Mouse (Mus musculus) kidney, postnatal 10 days (tissue): ENCODE data around the gene Ywhae.

Source experiments
- DNase-seq: peaks from one replicate; pipeline ENCODE4 v3.0.0; 2021; ENCODE audit warnings: mixed read lengths

The Ywhae gene

DNA sequence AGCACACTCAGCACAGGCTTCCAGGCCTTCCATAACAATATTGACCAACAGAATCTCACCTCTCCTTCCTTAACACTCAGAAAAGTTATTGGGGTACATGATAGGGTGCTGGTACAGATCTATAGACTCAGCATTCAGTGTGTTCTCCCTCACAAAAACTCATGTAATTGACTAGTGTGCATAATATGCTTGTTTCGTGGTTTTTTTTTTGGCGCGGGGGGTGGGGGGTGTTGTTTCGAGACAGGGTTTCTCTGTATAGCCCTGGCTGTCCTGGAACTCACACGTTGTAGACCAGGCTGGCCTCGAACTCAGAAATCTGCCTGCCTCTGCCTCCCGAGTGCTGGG lies 5.8 kb downstream of the Ywhae start:
- no peak for DNase-seq

DNA sequence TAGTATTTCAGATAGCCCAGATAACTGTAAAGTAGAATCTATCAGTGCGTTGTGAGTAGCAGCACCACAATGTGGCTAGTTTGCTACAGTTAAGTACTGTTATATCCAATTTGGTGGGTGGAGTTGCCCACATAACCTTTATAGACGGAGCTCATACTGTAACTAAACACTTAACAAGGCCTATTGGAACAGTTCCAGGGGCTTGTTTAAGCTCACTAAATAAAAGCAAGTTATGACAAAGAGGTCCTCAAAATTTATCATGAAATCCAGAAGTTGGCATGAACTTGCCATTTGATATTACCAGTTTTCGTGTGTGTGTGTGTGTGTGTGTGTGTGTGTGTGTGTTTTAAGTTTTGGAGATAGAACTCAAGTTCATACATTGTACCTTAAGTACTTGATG lies 7.5 kb downstream of the Ywhae start:
- no peak for DNase-seq

DNA sequence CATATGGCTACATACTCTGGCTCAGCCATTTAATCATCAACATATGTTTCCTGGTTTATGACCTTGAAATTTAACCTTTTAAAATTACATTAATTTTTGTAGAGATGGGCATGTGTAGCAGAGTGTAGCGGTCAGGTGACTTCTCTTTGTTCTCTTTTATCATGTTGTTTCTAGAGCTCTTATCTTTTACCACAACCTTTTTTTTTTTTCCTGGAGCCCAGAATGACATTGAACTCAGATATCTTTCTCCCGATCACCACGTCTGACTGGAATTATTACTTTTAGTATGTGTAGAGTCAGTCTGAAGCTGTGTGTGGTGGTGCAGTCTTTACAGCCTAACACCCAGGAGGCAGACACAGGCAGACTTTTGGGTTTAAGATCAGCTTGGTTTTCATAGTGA lies 8.9 kb downstream of the Ywhae start:
- DNase-seq = no peak

DNA sequence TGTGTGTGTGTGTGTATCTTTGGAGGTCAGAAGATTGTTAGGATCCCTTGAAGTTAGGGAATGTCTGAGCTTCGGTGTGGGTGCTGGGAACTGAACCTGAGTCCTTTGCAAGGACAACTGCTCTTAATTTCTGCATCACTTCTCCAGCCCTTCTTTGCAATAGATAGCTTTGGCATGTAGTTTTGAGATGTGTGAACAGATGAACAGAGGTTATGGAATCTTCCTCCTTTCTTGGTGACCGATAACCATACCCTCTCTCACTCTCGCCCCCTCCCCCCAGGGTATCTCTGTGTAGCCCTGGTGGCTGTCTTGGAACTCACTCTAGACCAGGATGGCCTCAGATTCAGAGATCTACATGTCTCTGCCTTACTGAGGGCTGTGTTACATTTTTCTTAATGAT lies 12.1 kb downstream of the Ywhae start:
- DNase-seq = no peak

DNA sequence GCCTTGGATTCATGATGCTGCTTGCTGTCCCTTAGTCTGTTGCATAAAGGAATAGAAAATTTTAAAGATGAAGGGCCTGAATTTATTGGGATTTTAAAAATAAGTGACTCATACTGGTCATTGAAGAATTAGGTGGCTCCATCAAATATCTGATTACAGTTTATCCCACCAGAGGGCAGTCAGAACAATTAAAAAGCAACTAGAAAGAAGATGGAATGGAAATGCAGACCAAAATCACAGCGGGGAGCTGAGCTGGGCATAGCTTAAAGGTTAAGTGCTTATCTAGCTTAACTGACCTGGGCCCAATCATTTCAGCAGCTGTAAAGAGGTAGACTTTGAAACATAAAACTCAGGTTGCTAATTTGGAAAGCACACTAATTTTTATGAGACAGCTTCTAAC lies 17.9 kb downstream of the Ywhae start:
- DNase-seq = no peak

DNA sequence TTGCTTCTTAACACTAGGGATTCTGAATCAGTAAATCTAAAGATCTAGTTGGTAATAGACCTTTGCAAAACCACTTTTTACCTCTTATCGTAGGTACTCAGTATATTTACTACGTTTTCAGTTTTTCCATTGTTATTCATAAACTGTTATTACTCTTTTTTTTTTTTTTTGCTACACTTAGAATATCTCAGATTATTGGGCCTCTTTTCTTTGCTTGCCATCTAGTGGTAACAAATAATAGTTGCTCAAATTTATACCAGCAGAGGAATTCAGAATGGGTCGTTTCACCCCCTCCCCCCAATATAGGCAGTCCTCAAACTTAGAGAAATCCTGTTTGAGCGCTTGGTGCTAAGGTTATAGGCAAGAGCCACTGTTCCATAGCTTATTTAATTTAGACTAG lies 18.4 kb downstream of the Ywhae start:
- DNase-seq = no peak

DNA sequence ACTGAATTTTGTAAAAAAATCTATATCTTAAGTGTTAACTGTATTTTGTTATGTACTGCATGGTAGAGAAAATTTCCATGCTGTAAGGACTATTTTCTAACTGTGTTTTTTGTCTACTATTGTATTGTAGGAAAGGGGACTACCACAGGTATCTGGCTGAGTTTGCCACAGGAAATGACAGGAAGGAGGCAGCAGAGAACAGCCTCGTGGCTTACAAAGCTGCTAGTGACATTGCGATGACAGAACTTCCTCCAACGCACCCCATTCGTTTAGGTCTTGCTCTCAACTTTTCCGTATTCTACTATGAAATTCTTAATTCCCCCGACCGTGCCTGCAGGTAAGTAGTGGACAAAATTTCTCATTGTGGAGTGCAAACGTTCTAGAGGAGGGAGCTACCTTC lies 24.0 kb downstream of the Ywhae start:
- no peak for DNase-seq

DNA sequence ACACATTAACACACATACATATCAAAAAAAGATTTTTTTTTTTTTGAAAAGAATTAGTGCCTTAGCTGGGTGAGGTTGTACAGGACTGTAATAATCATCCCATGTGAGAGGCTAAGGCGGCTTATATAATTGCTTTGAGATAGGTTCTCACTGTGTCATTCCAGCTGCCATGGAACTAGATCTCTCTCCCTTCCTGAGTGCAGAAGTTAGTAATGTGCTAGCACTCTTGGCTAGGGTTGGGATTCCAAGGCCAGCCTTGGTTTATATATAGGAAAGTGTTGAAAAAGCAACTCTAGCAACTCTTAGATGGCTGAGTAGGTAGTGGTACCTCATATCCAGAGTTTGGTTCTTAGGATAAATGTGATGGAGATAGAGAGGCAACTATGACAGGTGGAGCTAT lies 25.9 kb downstream of the Ywhae start:
- DNase-seq = no peak

DNA sequence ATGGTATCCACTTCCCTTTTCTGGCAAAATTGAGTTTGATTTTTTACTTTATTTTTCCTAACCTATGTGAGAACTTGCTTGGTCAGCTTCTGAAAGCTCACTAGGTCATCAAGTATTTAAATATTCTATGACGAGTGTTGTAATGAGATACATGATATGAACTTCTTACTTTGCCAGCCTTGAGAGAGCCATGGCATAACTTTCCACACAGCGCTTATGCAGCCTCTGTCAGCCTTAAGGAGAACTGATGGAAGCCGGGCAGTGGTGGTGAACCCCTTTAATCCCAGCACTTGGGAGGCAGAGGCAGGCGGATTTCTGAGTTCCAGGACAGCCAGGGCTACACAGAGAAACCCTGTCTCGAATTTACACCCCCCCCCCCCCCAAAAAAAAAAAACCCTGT lies 28.1 kb downstream of the Ywhae start:
- DNase-seq = no peak

DNA sequence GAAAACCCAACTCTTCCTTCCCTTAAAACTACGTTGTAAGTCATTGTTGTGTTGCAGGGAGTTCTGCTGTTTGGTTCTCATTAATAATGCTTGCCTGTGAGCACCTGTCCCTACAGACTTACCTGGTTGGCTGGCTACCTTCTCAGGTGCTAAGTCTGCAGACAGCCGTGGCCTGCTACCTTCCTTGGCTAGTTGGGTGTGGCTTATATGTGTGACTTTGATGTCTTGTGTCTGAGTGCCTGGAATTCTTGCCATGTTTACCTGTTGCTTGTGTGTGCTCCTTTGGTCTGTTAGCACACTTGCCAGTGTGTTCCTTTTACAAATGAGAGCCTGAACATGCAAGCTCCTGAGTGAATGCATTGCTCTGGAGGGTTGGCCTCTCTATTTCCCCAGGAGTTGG lies 30.0 kb downstream of the Ywhae start:
- DNase-seq = no peak

DNA sequence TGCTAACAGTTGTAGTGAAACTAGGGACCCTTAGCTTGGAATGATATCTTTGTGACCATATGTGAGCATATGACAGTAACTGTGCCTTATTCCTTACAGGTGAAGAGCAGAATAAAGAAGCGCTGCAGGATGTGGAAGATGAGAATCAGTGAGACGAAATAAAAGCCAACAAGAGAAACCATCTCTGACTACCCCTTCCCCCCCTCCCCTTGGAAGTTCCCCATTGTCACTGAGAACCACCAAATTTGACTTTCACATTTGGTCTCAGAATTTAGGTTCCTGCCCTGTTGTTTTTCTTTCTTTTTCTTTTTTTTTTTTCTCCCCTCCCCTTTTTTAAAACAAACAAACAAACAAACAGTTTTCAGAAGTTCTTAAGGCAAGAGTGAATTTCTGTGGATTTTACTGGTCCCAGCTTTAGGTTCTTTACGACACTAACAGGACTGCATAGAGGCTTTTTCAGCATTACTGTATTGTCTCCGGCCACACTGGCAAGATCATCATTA lies 31.9 kb downstream of the Ywhae start:
- no peak for DNase-seq

DNA sequence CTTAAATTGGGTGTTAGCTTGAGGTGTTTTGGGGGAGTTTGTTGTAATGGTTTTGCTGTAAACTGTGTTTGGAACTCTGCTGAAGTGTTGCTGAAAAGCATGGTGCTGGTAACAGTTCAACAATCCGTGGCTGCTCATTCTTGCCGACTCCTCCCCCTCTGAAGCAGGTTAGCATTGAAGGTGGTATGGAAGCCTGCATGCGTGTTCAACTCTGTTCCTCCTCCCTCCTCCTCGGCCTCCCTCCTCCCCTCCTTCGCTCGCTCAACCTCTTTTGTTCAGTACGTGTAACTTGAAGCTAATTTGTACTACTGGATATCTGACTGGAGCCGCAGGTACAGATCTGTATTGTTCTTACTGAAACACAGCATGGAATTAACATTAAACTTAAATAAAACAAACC lies 32.5 kb downstream of the Ywhae start:
- DNase-seq = no peak

DNA sequence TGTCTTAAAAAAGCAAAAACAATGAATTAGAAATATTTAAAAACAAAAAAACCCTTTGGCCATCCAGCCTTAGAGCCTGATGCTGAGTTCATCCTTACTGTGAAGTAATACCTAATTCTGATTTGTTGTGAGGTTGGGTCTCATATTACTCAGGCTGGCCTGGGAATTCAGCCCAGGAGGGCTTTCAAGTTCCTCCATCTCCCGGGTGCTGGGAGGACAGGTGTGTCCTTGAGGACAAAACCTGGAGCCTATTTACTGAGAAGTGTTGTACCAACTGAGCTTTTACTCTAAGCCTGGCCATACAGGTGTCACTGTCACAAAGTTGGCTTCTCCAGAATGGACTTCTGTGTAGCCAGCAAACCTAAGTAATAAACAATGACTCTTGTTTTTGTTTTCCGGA lies 34.3 kb downstream of the Ywhae start:
- no peak for DNase-seq

DNA sequence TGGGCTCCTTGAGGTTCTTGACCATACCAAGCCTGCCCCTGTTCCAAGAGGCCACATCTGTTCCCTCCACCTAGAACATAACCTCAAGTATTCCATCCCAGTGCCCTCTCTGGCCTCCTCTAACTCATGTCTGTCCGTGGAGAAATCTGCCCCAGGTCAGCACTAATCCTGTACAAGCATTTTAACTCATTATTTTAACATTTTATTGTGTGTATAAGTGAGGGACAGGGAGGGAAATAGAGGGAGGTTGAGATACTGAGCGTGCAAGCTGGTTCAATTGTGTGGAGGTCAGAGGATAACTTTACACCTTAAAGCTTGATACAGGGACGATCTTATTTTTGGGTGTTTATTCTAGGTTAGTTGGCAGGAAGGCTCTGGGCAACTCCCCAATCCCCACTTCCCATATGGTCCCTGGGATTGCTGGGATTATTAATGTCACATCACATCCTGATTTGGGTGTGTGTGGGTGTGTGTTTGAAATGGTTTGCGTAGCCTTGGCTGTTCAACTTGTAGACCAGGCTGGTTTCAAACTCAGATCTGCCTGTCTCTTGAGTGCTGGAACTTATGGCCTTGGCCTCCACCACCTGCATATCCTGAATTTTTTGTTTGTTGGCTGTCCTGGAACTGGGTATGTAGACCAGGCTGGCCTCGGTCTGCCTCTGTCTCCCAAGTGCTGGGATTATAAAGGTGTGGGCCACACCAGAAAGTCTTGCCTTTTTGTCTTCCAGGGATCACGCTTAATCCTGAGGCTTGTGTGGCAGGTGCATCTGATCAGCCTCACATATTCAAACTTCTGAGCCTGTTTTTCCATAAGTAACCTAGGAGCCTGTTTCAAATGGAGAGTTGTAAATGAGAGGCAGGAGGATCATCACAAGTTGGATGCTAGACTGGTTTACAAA lies 35.7 kb downstream of the Ywhae start:
- no peak for DNase-seq

DNA sequence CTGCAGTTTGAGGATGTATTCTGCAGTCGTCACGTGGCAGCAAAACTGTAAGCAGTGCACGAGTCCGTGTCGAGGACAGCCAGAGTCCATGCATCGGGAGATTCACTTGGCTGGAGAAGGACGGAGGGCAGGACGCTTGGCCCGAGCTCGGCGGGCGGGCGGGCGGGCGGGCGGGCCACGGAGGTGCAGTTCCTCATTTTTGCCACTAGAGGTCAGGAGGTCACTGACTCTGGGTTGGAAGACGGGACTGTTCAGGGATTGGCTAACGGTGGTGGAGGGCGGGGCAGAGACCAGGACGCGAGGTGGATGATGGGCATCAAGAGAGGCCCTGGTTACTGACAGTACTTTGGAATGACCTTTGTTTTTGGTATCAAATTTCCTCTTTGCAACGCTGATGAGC lies 36.5 kb downstream of the Ywhae start:
- DNase-seq = peak; percentile 92

DNA sequence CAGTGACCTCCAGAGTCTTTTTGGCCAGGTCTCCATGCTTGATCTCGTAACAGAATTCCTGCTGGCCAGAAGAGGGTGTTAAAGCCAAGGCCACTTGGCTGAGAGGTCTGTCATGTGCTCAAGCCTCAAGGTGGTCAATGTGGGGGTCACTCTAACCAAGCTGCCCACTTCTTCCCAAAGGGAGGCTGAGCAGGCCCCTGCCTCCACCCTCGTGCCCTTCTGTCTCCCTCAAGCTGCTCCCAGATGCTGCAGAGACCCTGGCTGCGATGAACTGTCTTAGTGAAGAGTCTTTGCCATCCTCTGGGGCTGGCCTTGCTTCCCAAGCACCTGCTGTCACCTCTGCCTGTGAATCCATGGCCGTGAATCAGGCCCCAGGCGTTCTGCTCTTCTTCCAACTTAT lies 39.9 kb downstream of the Ywhae start:
- no peak for DNase-seq

DNA sequence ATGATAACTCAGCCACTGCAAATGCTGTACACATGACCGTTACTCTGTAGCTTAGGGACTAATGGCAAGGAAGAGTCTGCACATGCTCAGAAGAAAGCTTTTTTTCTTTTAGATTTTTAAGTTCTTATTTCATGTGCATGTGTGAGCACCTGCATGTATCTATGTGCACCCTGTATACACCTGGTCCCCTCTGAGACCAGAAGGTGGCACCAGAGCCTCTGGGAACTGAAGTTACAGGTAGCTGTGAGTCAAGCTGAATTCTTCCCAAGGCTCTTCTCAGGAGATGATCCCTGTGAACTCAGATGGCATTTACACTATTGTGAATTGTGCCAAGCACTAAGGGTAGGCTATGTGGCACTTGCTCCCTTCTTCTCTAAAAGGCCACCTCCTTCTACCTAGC lies 43.2 kb downstream of the Ywhae start:
- no peak for DNase-seq

DNA sequence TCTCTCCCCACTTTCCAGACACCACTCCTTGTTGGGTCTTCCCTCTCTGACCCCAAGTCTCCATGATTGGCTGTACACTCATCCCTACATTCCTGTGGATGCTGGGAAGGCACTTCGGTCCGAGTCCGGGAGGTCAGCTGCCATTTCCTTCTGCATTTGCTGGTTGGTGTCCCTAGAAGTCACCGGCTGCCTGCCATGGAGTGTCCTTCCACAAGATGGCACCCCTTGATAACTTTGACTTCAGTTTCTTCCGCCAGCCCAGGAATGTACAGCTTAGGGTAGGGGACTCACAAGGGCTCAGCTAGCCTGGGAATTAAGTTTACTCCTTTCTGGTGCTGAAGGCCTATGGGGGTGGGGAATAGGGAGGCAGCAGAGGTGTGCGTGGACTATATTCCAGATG lies 49.2 kb downstream of the Ywhae start:
- DNase-seq = peak; percentile 88

DNA sequence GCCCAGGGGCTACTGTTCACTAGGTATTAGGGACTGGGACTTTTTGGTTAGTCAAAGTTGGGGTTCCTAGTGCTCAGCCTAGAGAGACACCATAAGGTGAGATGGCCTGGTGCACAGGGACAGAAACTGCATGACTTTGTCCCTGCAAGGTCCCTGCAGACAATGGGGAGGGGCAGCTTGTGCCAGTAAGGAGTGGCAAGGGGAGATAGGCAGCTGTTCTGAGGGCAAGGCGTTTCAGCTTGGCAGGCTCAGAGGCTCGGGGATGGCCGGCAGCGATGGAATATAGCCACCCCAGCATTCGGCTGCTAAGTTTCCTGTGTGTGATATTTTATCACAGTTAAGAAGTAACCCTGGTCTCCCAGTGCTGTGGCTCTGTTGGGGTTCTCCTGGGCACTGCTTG lies 51.1 kb downstream of the Ywhae start:
- no peak for DNase-seq

DNA sequence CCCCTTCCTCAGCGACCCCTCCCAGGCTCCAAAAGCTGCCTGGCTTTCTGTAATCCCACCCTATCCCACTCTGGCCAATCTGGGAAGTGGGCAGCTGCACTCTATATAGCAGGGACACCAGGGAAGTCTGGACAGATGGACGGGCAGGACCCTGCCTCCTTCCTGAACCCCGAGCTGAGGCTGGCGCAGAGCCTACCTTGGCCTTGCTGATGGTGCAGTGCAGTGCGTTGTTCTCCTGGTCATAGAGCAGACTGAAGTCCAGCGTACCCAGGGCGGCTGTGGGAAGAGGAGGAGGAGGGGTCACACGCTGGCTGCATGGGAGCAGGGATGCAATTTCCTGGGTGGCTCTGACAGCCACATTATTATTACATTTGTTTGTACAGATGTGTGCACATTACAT lies 53.2 kb downstream of the Ywhae start:
- peak; percentile 41 for DNase-seq

DNA sequence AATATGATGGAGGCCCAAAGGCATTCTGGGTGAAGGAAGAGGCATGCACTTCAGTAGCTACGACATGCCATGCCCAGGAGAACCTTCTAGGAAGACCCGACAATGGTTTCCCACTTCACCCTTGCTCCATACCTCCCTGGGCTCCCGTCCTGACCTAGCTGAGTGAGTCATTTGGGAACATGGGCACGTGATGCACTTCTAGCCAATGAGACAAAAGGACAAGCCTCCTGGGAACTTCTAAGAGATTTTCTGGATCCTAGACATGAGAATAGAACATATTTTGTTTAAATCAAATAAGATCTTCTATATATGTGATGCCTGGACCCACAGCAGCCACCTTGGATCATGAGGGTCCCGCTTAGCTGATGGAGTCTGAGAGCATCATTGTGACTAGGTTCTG lies 59.9 kb downstream of the Ywhae start:
- DNase-seq = no peak

DNA sequence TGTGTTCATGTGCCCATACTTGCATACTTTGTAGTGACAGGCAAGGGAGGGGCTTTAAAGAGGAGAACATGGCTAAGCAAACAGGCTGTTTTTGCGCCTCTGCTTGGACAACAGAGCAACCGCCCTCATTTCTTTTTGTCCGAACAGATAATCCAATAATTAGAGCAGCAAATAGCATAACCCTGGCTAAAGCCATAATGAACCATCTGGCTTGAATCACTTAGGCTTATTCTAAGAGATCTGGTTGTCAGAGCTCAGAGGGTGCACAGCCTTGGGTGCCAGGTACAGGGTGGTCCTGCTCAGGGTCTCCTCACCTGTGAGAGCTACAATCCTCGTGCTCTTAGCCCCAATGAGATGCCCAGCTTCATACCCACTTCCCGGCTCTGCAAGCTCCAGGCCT lies 60.7 kb downstream of the Ywhae start:
- no peak for DNase-seq

DNA sequence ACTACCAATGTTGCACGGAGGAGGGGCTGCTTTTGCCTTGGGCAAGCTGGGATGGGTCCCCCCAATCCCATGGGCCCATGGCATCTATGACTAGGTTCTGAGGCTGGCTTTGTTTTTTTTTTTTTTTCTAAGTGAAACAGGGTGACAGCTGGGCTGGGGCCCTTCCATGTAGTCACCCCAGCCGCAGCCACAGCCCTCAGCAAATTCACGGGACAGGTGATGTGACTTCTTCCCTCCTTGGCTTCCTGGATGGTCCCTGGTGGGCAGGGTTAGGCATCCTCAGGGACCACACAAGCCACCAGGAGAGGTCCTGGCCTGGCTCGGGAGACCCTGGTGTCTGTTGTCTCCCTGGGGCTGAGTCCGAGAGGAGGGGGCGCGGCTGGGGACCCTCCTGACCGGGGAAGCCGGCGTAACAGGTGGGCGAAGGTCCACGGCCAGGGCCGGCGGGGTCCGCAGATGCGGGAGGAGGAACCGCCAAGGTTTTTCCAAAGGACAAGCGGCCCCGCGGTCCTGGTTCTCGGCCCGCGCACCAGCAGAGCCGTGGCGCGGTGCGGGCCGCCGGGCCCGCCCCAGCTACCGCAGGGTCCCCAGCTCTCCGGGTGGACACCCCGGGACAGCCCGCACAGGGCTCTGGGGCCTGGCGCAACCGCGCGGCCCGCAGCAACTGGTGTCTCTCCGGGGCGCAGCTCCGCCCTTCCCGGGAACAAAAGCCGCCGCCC lies 62.1 kb downstream of the Ywhae start:
- DNase-seq = no peak

DNA sequence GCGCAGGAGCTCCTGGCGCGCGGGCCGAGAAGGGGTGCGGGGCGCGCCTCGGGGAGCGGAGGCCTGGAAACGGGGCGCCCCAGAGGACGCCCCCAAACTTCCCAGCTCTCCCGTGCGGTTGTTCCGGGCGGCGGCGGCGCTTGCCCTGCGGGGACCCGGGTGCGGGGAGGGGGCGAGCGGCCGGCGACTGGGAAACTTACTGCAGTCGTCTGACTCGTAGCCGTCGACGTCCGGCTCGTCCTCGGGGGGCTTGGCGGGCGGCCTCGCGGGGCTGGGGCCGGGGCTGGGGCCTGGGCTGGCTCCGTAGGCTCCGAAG lies 62.6 kb downstream of the Ywhae start:
- peak; percentile 42 for DNase-seq

DNA sequence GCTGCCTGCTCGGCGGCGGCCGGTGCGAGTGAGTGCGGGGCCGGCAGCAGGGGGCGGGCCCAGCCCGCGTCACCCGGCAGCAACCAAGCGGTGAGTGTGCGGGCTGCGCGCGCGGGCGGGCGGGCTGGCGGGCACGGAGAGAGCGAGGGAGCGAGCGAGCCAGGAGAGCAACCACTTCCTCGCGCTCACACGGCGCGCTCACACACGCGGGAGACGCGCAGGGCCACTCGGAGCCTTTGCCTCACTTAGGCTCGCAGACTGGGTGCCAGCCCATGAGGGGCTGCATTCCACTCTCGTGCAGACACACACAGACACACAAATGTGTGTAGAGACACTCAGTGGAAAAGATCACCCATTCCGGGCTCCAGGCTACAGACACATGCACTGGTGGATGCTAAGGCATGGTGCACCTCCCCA lies 63.4 kb downstream of the Ywhae start, which contains the start of gene Doc2b:
TSS of gene Doc2b (minus strand) at position 21 of the 417 bp plus-strand sequence.
- DNase-seq = peak; percentile 57
